Mouse (Mus musculus) frontal cortex, adult (tissue): Measurements from ENCODE around the gene L1cam.
A peak's percentile ranks its signal among the peaks of the same experiment; 100 is the strongest.

Source experiments
- ATAC-seq: cut with Nextera tagmentation; 2 replicates; pipeline ENCODE4 v1.9.2; 2017; ENCODE audit warnings: mild to moderate bottlenecking, moderate library complexity, mixed read lengths; ENCODE audit not compliant: low TSS enrichment

Gene L1cam

DNA sequence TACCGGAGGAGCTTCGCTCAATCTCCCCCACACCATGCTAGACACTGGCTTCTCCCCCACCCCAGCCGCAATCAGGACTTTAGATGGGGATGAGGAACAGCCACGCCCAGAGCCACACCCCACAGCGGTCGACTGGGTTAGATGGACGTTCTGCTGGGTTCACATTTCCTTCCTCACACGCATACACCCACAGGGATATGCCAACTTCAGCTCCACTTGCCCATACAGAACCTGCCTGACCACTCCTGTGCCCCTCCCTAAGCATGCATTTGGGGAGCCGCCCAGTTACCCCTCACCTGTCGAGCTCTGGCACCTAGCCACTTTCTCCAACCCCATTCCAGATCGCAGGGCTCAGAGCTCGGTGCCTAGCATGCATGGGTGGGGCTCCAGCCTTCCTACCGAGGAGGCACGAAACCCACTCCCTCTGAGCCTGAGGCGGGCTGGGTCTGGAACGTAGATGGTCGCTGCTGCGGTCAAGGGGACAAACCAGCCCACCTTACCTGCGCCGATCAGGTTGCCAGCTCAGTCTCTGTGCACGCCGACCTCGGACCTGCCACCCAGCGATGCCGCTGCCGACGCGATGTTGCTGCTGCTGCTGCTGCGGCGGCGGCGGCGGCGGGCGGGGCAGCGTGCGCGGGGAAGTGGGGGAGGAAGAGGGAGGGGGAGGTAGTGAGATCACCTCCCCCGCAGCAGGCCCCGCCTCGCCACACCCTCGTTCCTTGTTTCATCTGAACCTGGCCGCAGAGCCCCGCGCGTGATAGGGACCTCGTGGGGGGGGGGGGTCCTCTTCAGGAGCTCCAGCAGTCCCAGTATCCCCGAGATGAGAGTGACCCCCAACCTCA is 15.5 kb downstream of the L1cam start:
- peak; percentile 61; the same call in 1 of the 2 replicates for ATAC-seq

GRCm38 (mm10) chrX:73877014-73877413 is 18.9 kb downstream of the L1cam start:
- no peak for ATAC-seq

GRCm38 (mm10) chrX:73875881-73876280 is 20.0 kb downstream of the L1cam start:
- ATAC-seq: no peak

- no peak for ATAC-seq
These were observed 23.9 kb downstream of the L1cam start for GRCm38 (mm10) chrX:73871956-73872355.

DNA sequence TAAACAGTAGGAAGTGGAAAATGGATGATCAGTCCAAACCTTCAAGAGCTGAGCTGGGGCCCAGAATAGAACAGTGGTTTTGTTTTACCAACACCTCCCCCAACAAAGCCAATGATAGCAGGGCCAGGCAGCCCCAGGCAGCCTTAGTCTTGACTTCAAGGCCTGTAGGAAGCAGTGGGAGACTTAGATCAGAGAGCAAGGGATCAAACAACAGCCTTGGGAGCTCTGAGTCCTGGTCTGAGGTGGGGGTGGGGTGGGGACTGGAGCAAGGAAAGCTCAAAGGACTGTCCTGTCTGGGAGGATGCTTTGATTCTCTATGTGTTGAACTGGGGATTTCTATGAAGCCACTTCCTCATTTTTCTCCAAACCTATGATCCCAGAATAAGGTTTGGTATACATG is 24.4 kb downstream of the L1cam start:
- no peak for ATAC-seq

DNA sequence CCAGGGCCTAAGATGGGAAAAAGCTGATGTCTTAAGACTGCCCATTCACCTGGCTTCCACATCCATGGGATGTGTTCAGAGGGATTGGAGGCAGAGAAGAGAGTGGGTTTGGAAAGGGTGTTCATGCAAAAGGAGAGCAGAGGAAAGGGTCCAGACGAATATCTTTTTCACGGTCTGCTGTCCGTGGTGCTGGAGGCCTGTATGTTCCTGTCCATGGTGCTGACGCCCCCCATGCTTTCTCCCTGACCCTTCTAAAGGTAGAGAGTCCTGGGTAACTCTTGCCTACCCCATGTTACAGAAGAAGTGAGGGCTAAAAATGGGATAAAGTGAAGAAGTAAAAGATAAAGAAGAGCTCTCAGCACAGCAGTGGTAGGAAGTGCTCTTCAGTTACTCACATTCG is 26.6 kb downstream of the L1cam start:
- ATAC-seq: no peak

- no peak for ATAC-seq
These were observed 28.1 kb downstream of the L1cam start for GRCm38 (mm10) chrX:73867852-73868251.

DNA sequence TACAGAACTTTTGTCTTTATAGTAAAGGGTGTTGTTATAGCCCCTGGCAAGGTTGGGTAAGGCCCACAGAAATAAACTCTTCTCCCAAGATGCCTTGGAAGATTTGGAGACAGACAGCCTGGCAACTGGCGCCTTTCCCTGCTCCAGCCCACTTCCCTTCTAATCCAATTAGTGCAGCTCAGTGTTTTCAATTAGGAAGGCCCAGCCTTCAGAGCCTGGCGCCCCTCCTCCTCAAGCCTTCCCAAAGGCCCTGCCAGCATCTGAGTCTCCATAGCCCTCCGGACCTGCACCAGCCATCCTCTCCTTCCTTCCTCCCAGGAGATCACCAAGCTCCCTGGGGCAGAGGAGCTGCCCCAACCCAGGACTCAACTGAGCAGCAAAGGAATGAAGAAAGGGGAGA is 28.6 kb downstream of the L1cam start:
- peak; percentile 34; the same call in 1 of the 2 replicates for ATAC-seq

DNA sequence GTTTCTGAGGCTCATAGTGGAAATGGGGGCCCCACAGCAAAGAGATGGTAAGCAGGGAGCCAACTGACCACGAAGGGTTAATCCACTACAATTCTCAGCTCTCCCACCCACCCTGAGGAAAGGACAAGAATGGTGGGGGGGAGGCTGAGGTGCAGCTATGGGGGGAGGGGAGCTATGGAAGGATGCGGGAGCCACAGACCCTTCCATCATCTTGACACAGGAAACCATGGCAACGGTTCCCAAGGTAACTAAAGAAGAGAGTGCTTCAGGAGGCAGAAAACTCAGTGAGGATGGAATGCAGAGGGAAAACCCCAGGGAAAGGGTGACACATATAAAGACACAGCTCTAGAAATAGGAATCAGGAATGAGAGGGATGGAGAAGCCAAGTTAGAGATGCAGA is 31.2 kb downstream of the L1cam start:
- peak; percentile 64; the same call in 1 of the 2 replicates for ATAC-seq

GRCm38 (mm10) chrX:73855087-73855408 is 40.9 kb downstream of the L1cam start:
- ATAC-seq: no peak

DNA sequence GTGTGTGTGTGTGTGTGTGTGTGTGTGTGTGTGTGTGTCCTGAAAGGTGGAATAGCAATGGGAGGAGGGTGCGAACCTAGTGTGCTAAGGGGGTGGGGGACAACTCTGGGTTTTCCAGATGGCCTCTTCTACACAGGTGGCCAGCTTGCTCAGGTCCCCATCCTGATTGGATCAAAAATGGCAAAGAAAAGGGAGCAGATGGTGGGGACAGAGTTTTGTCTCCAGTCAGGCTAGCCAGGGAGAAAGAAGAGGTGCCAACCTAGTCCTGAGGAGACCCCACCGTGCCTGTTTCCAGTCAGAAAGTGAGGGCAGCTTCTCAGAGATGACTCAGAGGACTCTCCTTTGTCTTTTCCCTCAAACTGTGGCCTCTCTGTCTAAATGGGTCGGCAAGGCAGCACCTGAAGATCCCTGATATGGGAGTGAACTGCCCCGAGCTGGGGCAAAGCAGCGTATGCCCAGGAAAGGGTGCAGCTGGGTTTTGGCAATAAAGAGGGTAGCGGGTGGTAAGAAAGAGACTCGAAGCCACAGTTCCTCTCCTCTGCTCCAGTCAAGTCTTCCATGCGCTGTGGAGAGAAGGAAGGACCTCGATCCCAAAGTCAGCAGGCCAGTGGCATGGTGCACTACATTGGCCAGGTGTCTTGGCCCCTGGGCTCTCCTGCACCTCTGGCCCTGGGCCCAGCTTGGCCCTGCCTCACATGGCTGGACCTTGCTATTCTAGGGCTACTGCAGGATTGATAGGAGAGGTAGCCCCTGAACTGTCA is 41.4 kb downstream of the L1cam start:
- no peak for ATAC-seq

DNA sequence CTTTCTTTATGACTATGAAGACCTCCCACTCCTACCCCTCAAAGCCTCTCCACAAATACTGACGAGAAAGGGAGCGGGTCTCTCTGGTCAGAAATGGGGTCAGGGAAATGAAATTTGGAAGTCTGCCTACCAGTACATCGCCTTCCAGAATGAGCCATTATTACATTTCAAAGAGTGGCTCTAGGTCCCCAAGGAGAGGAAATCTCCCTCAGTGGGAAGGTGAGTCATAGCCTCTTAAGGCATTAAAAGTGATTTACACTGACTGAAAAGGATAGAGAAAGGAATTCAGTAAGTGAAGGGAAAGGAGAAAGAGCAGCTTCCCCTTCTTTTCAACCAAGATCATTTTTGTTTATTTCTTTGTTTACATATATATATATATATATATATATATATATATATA is 59.2 kb downstream of the L1cam start:
- no peak for ATAC-seq

- no peak for ATAC-seq
These were observed 60.2 kb downstream of the L1cam start for GRCm38 (mm10) chrX:73835731-73836130.

DNA sequence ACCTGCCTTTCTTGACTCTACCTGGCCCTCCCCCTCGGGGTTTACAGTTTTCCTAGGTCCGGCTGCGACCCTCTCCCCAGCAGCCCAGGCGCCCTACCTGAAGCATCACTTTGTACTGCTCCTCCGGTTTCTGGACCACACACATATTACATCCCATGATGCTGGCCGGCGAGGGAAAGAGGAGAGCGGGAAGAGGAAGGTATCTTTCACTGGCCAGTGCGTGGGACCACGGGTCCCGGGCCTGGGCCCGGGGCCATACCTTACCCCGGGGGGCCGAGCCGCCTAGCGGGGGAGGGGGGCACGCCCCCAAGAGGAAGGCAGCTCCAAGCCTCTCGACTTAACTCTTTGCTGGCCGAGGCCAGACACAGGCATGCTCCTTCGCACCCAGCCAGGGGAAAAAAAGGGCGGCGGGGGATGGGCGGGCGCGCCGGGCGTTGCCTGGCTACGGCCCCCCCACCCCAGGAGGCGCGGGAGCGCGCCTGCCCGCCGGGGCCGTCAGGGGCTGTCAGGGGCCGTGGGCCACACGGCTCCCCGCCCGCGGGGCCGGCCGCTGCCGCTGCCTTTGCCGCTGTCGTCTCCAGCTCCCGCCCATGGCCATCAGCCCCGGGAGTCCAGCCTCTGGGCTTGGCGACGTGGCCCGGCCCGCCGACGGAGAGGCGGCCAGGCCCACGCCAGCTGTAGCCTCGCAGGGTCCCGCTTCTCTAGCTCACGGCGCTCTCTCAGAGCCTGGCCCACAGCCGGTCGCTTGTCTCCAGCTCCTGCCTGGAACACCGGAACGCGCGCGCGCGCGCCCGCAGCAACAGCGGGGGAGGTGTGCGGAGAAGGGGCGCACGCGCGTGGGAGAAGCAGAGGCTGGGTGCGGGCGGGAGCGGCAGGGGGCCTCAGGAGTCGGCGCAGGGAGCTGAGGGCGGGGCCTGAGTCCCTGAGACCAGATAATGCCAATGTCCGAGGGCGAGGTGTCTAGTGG is 71.4 kb downstream of the L1cam start, which contains the start of gene Pdzd4:
Gene Pdzd4, minus strand, starts transcription at position 785 of the 967 bp plus-strand sequence.
- ATAC-seq: peak; percentile 89

GRCm38 (mm10) chrX:73823747-73824146 is 72.2 kb downstream of the L1cam start:
- ATAC-seq: peak; percentile 29

GRCm38 (mm10) chrX:73816596-73817314 is 79.2 kb downstream of the L1cam start:
- no peak for ATAC-seq

- peak; percentile 64; the same call in 1 of the 2 replicates for ATAC-seq
These were observed 80.8 kb downstream of the L1cam start for GRCm38 (mm10) chrX:73815072-73815471.

DNA sequence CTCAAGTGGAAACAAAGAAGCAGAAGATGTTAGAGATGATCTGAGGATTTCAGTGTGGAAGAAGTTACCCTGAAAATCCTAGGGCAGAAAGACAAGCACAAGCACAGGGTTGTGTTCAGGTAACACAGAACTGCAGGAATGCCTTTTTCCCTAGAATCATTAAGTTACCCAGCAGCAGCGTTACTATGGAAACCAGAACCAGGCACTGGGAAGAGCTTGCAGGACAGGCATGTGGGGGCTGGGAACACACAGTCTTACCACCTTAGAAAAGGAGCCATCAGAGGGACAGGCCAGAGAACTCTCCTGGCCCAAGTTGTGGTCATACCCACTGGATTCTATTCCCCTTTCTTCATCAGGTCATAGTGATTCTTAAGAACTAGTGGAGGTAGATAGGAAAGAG is 90.1 kb downstream of the L1cam start:
- peak; percentile 88 for ATAC-seq
